Mouse (Mus musculus): Measurements from ENCODE around the gene Mcoln1. TPM values are rescaled to one million over a fixed set of nuclear protein-coding genes. Genes with fewer than 3 reads are reported as not detected.

Mcoln1 gene
- 64.9 and 86.5 TPM in 2 replicates for polyA plus RNA-seq (2014; fragmentation: Nextera tagmentation; extraction: Ambion mirVana)

GRCm38 (mm10) chr8:3500235-3501090 is at the start of gene Mcoln1:
Gene Mcoln1 (plus strand): TSS chr8:3500457.
- peaks cover 17% of the 10 kb centered on the region for H3K36me3 ChIP-seq (ENCODE audit: control insufficient read depth, insufficient read depth, low read length)
- peak; percentile 89 for ATAC-seq (ENCODE audit: low read depth)
- H3K4me1 ChIP-seq (ENCODE audit: control insufficient read depth, insufficient read depth, low read length) = peaks cover 8% of the 10 kb centered on the region
- peak within 1 kb of the TSS; percentile 77 for H3K4me3 ChIP-seq (ENCODE audit: low read depth, low read length)
- no peaks in the 10 kb centered on the region for H3K27me3 ChIP-seq (ENCODE audit: control insufficient read depth, insufficient read depth, low read length)
- H3K4me2 ChIP-seq (ENCODE audit: low read depth, low read length) = peak within 1 kb of the TSS; percentile 86
- peak within 1 kb of the TSS; percentile 70 for H3K9ac ChIP-seq (replicated peaks; ENCODE audit: low read depth, low read length)
- peak within 1 kb of the TSS; percentile 75 for H3K27ac ChIP-seq (ENCODE audit: low read depth, low read length)
- H3K9me3 ChIP-seq (ENCODE audit: control insufficient read depth, low read length) = no peaks in the 10 kb centered on the region
- WGBS = under 1% methylated on average over 69 of the region's 70 CpGs

- Histone ChIP-seq H3K4me3 (ENCODE audit: low read depth, low read length) (no peak overlapping the region), H3K4me1 (ENCODE audit: control insufficient read depth, insufficient read depth, low read length) (no peaks in the 10 kb centered on the region), H3K4me2 (ENCODE audit: low read depth, low read length) (no peak overlapping the region), H3K9me3 (ENCODE audit: control insufficient read depth, low read length) (no peaks in the 10 kb centered on the region), H3K9ac (replicated peaks; ENCODE audit: low read depth, low read length) (no peak overlapping the region), H3K27ac (ENCODE audit: low read depth, low read length) (no peak overlapping the region), H3K36me3 (ENCODE audit: control insufficient read depth, insufficient read depth, low read length) (peaks cover 44% of the 10 kb centered on the region), H3K27me3 (ENCODE audit: control insufficient read depth, insufficient read depth, low read length) (no peaks in the 10 kb centered on the region)
- peak; percentile 50; the same call in 1 of the 2 replicates for ATAC-seq (ENCODE audit: low read depth)
- 29% methylated on average over 5 of the region's 5 CpGs for WGBS
Measured at GRCm38 (mm10) chr8:3450670-3451069, 49.6 kb upstream of the Mcoln1 start.

GRCm38 (mm10) chr8:3451992-3452391 is 48.3 kb upstream of the Mcoln1 start:
- Histone ChIP-seq H3K4me2 (ENCODE audit: low read depth, low read length) (no peak overlapping the region), H3K36me3 (ENCODE audit: control insufficient read depth, insufficient read depth, low read length) (peaks cover 52% of the 10 kb centered on the region), H3K4me1 (ENCODE audit: control insufficient read depth, insufficient read depth, low read length) (no peaks in the 10 kb centered on the region), H3K4me3 (ENCODE audit: low read depth, low read length) (no peak overlapping the region), H3K27me3 (ENCODE audit: control insufficient read depth, insufficient read depth, low read length) (no peaks in the 10 kb centered on the region), H3K9me3 (ENCODE audit: control insufficient read depth, low read length) (no peaks in the 10 kb centered on the region), H3K27ac (ENCODE audit: low read depth, low read length) (no peak overlapping the region), H3K9ac (replicated peaks; ENCODE audit: low read depth, low read length) (no peak overlapping the region)
- ATAC-seq (ENCODE audit: low read depth) = no peak
- 98% methylated on average over 25 of the region's 25 CpGs for WGBS

- H3K4me3 ChIP-seq (ENCODE audit: low read depth, low read length) = no peak overlapping the region
- ATAC-seq (ENCODE audit: low read depth) = no peak
- no peaks in the 10 kb centered on the region for H3K36me3 ChIP-seq (ENCODE audit: control insufficient read depth, insufficient read depth, low read length)
- H3K9ac ChIP-seq (replicated peaks; ENCODE audit: low read depth, low read length) = no peak overlapping the region
- 84% methylated on average over 2 of the region's 2 CpGs for WGBS
- H3K27me3 ChIP-seq (ENCODE audit: control insufficient read depth, insufficient read depth, low read length) = no peaks in the 10 kb centered on the region
- H3K9me3 ChIP-seq (ENCODE audit: control insufficient read depth, low read length) = no peaks in the 10 kb centered on the region
- no peak overlapping the region for H3K27ac ChIP-seq (ENCODE audit: low read depth, low read length)
- H3K4me1 ChIP-seq (ENCODE audit: control insufficient read depth, insufficient read depth, low read length) = no peaks in the 10 kb centered on the region
- no peak overlapping the region for H3K4me2 ChIP-seq (ENCODE audit: low read depth, low read length)
Measured at GRCm38 (mm10) chr8:3463248-3463647, 37.0 kb upstream of the Mcoln1 start.

- H3K36me3 ChIP-seq (ENCODE audit: control insufficient read depth, insufficient read depth, low read length) = no peaks in the 10 kb centered on the region
- no peak overlapping the region for H3K4me3 ChIP-seq (ENCODE audit: low read depth, low read length)
- H3K9me3 ChIP-seq (ENCODE audit: control insufficient read depth, low read length) = no peaks in the 10 kb centered on the region
- H3K27ac ChIP-seq (ENCODE audit: low read depth, low read length) = no peak overlapping the region
- 58% methylated on average over 5 of the region's 5 CpGs for WGBS
- no peak overlapping the region for H3K9ac ChIP-seq (replicated peaks; ENCODE audit: low read depth, low read length)
- no peaks in the 10 kb centered on the region for H3K27me3 ChIP-seq (ENCODE audit: control insufficient read depth, insufficient read depth, low read length)
- H3K4me1 ChIP-seq (ENCODE audit: control insufficient read depth, insufficient read depth, low read length) = no peaks in the 10 kb centered on the region
- no peak overlapping the region for H3K4me2 ChIP-seq (ENCODE audit: low read depth, low read length)
- no peak for ATAC-seq (ENCODE audit: low read depth)
Measured at GRCm38 (mm10) chr8:3464309-3464708, 35.9 kb upstream of the Mcoln1 start.

GRCm38 (mm10) chr8:3467006-3467885 is 33.0 kb upstream of the Mcoln1 start, which contains the start of gene Pex11g:
Gene Pex11g (minus strand): TSS chr8:3467680.
- Histone ChIP-seq H3K27me3 (ENCODE audit: control insufficient read depth, insufficient read depth, low read length) (no peaks in the 10 kb centered on the region), H3K9me3 (ENCODE audit: control insufficient read depth, low read length) (no peaks in the 10 kb centered on the region), H3K9ac (replicated peaks; ENCODE audit: low read depth, low read length) (peak within 1 kb of the TSS; percentile 53), H3K36me3 (ENCODE audit: control insufficient read depth, insufficient read depth, low read length) (no peaks in the 10 kb centered on the region), H3K4me2 (ENCODE audit: low read depth, low read length) (peak within 1 kb of the TSS; percentile 64), H3K27ac (ENCODE audit: low read depth, low read length) (peak within 1 kb of the TSS; percentile 82), H3K4me1 (ENCODE audit: control insufficient read depth, insufficient read depth, low read length) (no peaks in the 10 kb centered on the region), H3K4me3 (ENCODE audit: low read depth, low read length) (peak within 1 kb of the TSS; percentile 38)
- ATAC-seq (ENCODE audit: low read depth) = peak; percentile 93
- 9% methylated on average over 32 of the region's 32 CpGs for WGBS

GRCm38 (mm10) chr8:3467886-3468545 is 32.2 kb upstream of the Mcoln1 start:
- 54% methylated on average over 9 of the region's 9 CpGs for WGBS
- H3K9ac ChIP-seq (replicated peaks; ENCODE audit: low read depth, low read length) = peak overlapping the region; percentile 53
- 0 out of 2 replicates have a peak, but pooled peaks have one; percentile 12 for ATAC-seq (ENCODE audit: low read depth)

GRCm38 (mm10) chr8:3468838-3469237 is 31.4 kb upstream of the Mcoln1 start:
- Histone ChIP-seq H3K27ac (ENCODE audit: low read depth, low read length) (no peak overlapping the region), H3K9ac (replicated peaks; ENCODE audit: low read depth, low read length) (no peak overlapping the region), H3K4me3 (ENCODE audit: low read depth, low read length) (no peak overlapping the region), H3K9me3 (ENCODE audit: control insufficient read depth, low read length) (no peaks in the 10 kb centered on the region), H3K27me3 (ENCODE audit: control insufficient read depth, insufficient read depth, low read length) (no peaks in the 10 kb centered on the region), H3K4me2 (ENCODE audit: low read depth, low read length) (no peak overlapping the region), H3K4me1 (ENCODE audit: control insufficient read depth, insufficient read depth, low read length) (no peaks in the 10 kb centered on the region), H3K36me3 (ENCODE audit: control insufficient read depth, insufficient read depth, low read length) (no peaks in the 10 kb centered on the region)
- no peak for ATAC-seq (ENCODE audit: low read depth)
- 92% methylated on average over 1 of the region's 1 CpGs for WGBS

More at GRCm38 (mm10) chr8:3467886-3468545, 32.2 kb upstream of the Mcoln1 start:
- H3K4me1 ChIP-seq (ENCODE audit: control insufficient read depth, insufficient read depth, low read length) = no peaks in the 10 kb centered on the region
- H3K4me2 ChIP-seq (ENCODE audit: low read depth, low read length) = peak overlapping the region; percentile 64
- H3K27me3 ChIP-seq (ENCODE audit: control insufficient read depth, insufficient read depth, low read length) = no peaks in the 10 kb centered on the region
- H3K9me3 ChIP-seq (ENCODE audit: control insufficient read depth, low read length) = no peaks in the 10 kb centered on the region
- no peaks in the 10 kb centered on the region for H3K36me3 ChIP-seq (ENCODE audit: control insufficient read depth, insufficient read depth, low read length)
- peak overlapping the region; percentile 38 for H3K4me3 ChIP-seq (ENCODE audit: low read depth, low read length)
- H3K27ac ChIP-seq (ENCODE audit: low read depth, low read length) = peak overlapping the region; percentile 82
